Mouse (Mus musculus): Measurements from ENCODE around the gene Mmgt2. TPM values are rescaled to one million over a fixed set of nuclear protein-coding genes. Genes with fewer than 3 reads are reported as not detected.

The Mmgt2 gene
- polyA plus RNA-seq, 1 experiment from 2014 or later, result 60.7 TPM

DNA sequence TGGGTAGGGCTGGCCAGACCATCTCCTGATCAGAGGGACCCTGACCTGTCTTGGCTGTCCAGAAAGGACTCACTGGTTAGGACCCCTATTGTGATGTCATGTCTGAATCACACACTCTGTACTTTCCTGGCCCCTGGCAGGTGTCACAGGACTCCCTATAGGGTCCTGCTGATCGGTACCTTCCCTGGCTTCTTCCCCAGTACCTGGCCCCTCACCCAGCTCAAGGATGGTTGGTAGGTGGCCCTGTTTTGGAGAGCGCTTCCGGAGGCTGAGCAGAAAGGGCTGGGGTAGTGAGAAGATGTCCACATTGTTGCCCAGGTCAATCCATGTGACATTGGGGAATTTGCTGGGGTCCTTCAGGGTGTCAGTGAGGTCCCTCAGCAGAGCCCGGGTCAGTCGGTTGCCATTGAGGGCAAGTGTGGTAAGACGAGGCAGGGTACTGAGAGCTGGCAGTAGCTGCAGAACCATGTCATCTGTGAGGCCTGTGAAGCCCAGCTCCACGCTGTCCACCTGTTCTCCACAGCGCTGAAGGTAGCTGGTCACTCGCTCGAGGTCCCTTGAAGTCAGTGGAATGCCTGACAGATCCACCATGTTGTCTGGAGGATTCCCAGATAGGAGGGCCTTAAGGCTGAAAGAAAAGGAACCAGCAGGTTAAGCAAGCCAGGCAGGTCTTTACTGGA is 42.7 kb upstream of the Mmgt2 start:
- H3K9me3 ChIP-seq (ENCODE audit: control insufficient read depth, low read length), result no peaks in the 10 kb centered on the region
- H3K27ac ChIP-seq (replicated peaks; ENCODE audit: low read depth, low read length), result no peak overlapping the region
- DNase-seq (ENCODE audit: low spot score) (peak; percentile 41), ATAC-seq (ENCODE audit: insufficient number of reproducible peaks, low FRiP score, low TSS enrichment, low read depth) (no peak)
- no peak overlapping the region for H3K9ac ChIP-seq (ENCODE audit: low read length)
- peaks cover 29% of the 10 kb centered on the region for H3K36me3 ChIP-seq (ENCODE audit: control insufficient read depth, insufficient read depth, low read length)
- H3K27me3 ChIP-seq (ENCODE audit: control insufficient read depth, insufficient read depth, low read length), result no peaks in the 10 kb centered on the region
- peak overlapping the region; percentile 5; the same call in 1 of the 2 replicates for H3K4me2 ChIP-seq (ENCODE audit: low read depth, severe bottlenecking)
- 40% methylated on average over 10 of the region's 10 CpGs for WGBS
- peaks cover 12% of the 10 kb centered on the region for H3K4me1 ChIP-seq (ENCODE audit: control insufficient read depth, insufficient read depth, low read length)
- H3K4me3 ChIP-seq (ENCODE audit: low read depth, low read length), result no peak overlapping the region

DNA sequence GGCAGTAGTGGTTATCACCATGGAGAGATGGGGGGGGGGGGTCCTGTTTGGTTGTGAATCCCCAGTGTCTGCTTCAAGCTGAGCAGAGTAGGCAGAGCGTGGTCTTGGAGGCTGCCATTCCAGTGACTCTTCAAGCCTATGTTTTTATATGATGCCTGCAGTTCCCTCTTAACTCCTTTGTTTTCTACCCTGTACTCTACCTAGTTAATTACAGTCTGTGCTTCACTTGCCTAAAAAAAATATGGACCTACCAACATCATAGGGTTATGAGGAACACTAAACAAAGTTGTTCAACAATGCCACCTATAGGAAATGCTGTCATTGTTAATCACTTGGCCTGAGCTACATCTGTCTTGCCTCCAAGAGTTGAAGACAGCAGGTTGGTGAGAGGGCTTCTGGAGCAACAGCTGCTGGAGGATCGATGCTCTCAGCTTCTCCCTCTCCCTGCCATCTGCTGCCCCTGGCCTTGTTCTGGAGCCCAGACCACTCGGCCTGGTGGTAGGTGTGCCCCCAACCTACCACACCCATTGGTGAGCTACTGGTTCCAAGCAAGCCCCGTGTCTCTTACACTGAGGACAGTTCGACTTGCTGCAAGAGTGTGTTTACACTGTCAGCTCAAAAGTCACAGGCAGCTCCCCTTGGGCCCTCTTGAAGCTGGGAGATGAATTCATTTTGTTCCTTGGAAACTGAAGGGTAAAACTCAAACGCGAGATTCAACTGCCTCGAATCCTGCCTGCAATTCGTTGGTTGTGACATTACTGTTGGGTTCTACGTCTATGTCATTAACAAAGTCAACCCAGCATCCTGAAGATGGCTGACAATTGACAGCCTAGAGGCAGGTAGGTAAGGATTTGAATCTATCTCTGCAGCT is 41.9 kb upstream of the Mmgt2 start:
- Histone ChIP-seq H3K4me1 (ENCODE audit: control insufficient read depth, insufficient read depth, low read length) (peaks cover 12% of the 10 kb centered on the region), H3K36me3 (ENCODE audit: control insufficient read depth, insufficient read depth, low read length) (peaks cover 29% of the 10 kb centered on the region), H3K27ac (replicated peaks; ENCODE audit: low read depth, low read length) (no peak overlapping the region), H3K4me2 (ENCODE audit: low read depth, severe bottlenecking) (no peak overlapping the region), H3K4me3 (ENCODE audit: low read depth, low read length) (no peak overlapping the region), H3K9me3 (ENCODE audit: control insufficient read depth, low read length) (no peaks in the 10 kb centered on the region), H3K27me3 (ENCODE audit: control insufficient read depth, insufficient read depth, low read length) (no peaks in the 10 kb centered on the region), H3K9ac (ENCODE audit: low read length) (no peak overlapping the region; the same call in 1 of the 2 replicates)
- WGBS, result 69% methylated on average over 10 of the region's 10 CpGs
- no peak for ATAC-seq (ENCODE audit: insufficient number of reproducible peaks, low FRiP score, low TSS enrichment, low read depth)
- no peak for DNase-seq (ENCODE audit: low spot score)

DNA sequence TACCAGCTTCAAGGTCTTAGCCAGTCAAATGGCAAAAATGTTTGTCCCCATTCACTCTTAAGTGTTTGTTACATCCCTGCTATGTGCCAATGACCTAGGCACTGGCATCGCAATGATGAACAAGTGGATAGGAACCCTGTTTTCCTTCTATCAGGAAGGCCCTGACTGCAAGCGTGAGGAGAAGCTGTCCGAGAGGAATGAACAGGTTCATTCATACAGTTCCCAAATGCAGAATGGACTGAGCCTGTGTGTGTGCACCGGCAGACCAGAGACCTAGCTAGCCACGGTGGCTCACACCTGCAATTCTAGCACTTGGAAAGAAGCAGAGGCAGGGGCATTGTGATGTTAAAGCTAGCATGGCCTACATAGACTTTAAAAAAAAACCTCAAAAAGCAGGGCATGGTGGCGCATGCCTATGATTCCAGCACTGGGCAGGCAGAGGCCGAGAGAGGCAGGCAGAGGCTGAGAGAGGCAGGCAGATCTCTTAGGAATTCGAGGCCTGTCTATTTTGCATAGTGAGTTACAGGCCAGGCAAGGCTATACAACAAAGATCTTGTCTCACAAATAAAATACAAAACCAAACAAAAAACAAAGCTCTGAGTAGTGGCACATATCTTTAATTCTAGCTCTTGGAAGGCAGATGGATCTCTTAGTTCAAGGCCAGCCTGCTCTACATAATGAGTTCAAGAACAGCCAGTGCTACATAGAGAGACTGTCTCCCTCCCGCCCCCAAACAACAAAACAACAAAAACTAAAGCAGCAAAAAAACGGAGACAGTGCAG is 41.1 kb upstream of the Mmgt2 start:
- Histone ChIP-seq H3K27ac (replicated peaks; ENCODE audit: low read depth, low read length) (no peak overlapping the region), H3K4me3 (ENCODE audit: low read depth, low read length) (no peak overlapping the region), H3K4me2 (ENCODE audit: low read depth, severe bottlenecking) (no peak overlapping the region), H3K27me3 (ENCODE audit: control insufficient read depth, insufficient read depth, low read length) (no peaks in the 10 kb centered on the region), H3K4me1 (ENCODE audit: control insufficient read depth, insufficient read depth, low read length) (peaks cover 12% of the 10 kb centered on the region), H3K9me3 (ENCODE audit: control insufficient read depth, low read length) (no peaks in the 10 kb centered on the region), H3K9ac (ENCODE audit: low read length) (no peak overlapping the region), H3K36me3 (ENCODE audit: control insufficient read depth, insufficient read depth, low read length) (peaks cover 29% of the 10 kb centered on the region)
- ATAC-seq (ENCODE audit: insufficient number of reproducible peaks, low FRiP score, low TSS enrichment, low read depth) (no peak), DNase-seq (ENCODE audit: low spot score) (no peak)
- 71% methylated on average over 10 of the region's 10 CpGs for WGBS

DNA sequence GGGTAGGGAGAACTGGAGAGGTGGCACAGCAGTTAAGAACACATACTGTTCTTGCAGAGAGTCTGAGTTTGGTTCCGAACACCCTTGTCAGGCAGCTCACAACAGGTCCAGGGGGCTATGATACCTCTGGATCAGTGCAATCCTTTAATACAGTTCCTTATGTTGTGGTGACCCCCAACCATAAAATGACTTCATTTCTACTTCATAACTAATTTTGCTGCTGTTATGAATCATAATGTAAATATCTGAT is 40.6 kb upstream of the Mmgt2 start:
- Histone ChIP-seq H3K27me3 (ENCODE audit: control insufficient read depth, insufficient read depth, low read length) (no peaks in the 10 kb centered on the region), H3K9ac (ENCODE audit: low read length) (no peak overlapping the region), H3K4me3 (ENCODE audit: low read depth, low read length) (no peak overlapping the region), H3K27ac (replicated peaks; ENCODE audit: low read depth, low read length) (no peak overlapping the region), H3K9me3 (ENCODE audit: control insufficient read depth, low read length) (no peaks in the 10 kb centered on the region), H3K36me3 (ENCODE audit: control insufficient read depth, insufficient read depth, low read length) (peaks cover 29% of the 10 kb centered on the region), H3K4me2 (ENCODE audit: low read depth, severe bottlenecking) (no peak overlapping the region), H3K4me1 (ENCODE audit: control insufficient read depth, insufficient read depth, low read length) (peaks cover 12% of the 10 kb centered on the region)
- DNase-seq (ENCODE audit: low spot score) (no peak), ATAC-seq (ENCODE audit: insufficient number of reproducible peaks, low FRiP score, low TSS enrichment, low read depth) (no peak)
- WGBS, result 96% methylated on average over 1 of the region's 1 CpGs

DNA sequence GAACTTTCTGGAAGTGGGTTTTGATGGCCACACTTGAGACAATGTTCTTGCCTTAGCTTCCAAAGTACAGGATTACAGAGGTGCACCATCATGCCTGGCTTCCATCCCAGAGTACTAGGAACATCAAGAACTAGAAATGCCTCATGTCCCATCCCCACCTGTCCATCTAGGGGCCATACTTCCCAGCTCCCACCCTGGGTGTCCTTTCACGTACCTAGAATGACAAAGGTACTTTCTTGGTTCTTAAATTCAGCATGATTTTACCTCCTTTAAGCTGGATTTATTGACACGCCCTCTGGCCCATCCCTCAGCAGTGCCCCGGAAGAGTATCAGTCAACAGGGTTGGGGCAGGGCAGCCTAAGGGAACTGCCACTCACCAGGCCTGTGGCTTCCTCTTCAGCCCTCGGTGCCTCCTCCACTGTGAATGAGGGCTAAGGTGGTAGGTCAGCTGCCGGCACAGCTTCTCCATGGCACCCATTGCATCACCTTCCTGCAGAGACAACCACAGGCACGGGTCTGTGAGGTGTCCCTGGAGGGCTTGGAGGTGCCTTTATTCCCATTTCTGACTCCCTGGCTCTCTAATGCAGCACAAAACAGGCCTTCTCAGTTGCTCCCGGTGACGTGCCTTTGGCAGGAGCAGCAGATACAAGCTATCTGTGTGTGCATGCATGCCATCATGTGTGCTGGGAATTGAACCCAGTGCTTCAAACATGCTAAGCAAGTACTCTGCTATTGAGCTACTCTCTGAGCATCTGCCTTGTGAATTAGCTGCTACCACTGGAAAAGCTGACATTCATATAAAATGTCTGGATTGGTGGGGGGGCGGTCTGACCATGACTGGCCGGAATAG is 39.4 kb upstream of the Mmgt2 start:
- Histone ChIP-seq H3K4me2 (ENCODE audit: low read depth, severe bottlenecking) (no peak overlapping the region), H3K27ac (replicated peaks; ENCODE audit: low read depth, low read length) (no peak overlapping the region), H3K9ac (ENCODE audit: low read length) (no peak overlapping the region), H3K9me3 (ENCODE audit: control insufficient read depth, low read length) (no peaks in the 10 kb centered on the region), H3K36me3 (ENCODE audit: control insufficient read depth, insufficient read depth, low read length) (peaks cover 29% of the 10 kb centered on the region), H3K4me1 (ENCODE audit: control insufficient read depth, insufficient read depth, low read length) (peaks cover 19% of the 10 kb centered on the region), H3K4me3 (ENCODE audit: low read depth, low read length) (no peak overlapping the region), H3K27me3 (ENCODE audit: control insufficient read depth, insufficient read depth, low read length) (no peaks in the 10 kb centered on the region)
- 83% methylated on average over 10 of the region's 10 CpGs for WGBS
- no peak for DNase-seq (ENCODE audit: low spot score)
- no peak for ATAC-seq (ENCODE audit: insufficient number of reproducible peaks, low FRiP score, low TSS enrichment, low read depth)

DNA sequence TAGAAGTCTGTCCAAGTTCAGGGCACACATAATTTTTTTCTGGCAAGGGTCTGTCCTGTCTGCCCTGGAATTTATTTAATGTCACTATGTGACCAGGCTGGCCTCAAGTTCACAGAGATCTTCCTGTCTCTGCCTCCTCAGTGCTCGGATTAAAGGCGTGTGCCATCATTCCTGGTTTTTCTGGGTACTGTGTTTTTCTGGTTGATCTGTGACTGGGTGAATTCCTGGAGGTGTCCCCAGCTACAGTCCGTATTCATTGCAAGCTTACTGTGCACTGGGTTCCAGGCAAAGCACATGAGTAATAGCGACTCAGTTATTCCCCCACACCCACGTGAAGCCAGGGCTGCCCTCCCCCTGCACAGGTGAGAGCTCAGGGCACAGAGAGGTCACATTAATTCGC is 38.2 kb upstream of the Mmgt2 start:
- Histone ChIP-seq H3K27ac (replicated peaks; ENCODE audit: low read depth, low read length) (no peak overlapping the region), H3K4me3 (ENCODE audit: low read depth, low read length) (no peak overlapping the region), H3K27me3 (ENCODE audit: control insufficient read depth, insufficient read depth, low read length) (no peaks in the 10 kb centered on the region), H3K36me3 (ENCODE audit: control insufficient read depth, insufficient read depth, low read length) (peaks cover 21% of the 10 kb centered on the region), H3K4me1 (ENCODE audit: control insufficient read depth, insufficient read depth, low read length) (peaks cover 15% of the 10 kb centered on the region), H3K9me3 (ENCODE audit: control insufficient read depth, low read length) (no peaks in the 10 kb centered on the region), H3K9ac (ENCODE audit: low read length) (no peak overlapping the region), H3K4me2 (ENCODE audit: low read depth, severe bottlenecking) (no peak overlapping the region)
- ATAC-seq (ENCODE audit: insufficient number of reproducible peaks, low FRiP score, low TSS enrichment, low read depth) (no peak), DNase-seq (ENCODE audit: low spot score) (no peak)
- 81% methylated on average over 6 of the region's 6 CpGs for WGBS

DNA sequence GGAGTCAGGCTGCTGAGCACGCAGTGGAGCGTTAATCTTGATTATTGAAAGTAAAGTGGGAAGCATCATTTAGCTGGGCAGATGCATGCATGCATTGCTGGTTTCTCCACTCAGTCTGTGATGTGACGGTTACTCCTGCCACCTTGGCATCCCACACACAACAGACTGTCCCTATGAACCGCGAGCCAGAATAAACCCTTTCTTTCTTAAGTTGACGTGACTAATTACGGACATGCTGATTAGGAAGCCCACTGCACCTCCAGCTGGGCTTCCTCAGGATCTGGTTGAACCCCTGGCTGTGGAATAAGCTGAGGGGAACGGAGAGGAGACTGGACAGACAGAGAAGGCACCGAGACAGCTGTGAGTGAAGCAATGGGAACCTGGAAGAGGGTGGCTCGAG is 35.9 kb upstream of the Mmgt2 start:
- 83% methylated on average over 10 of the region's 10 CpGs for WGBS
- H3K27me3 ChIP-seq (ENCODE audit: control insufficient read depth, insufficient read depth, low read length), result no peaks in the 10 kb centered on the region
- DNase-seq (ENCODE audit: low spot score) (no peak), ATAC-seq (ENCODE audit: insufficient number of reproducible peaks, low FRiP score, low TSS enrichment, low read depth) (no peak)
- peaks cover 11% of the 10 kb centered on the region; the same call in 1 of the 2 replicates for H3K36me3 ChIP-seq (ENCODE audit: control insufficient read depth, insufficient read depth, low read length)
- H3K9me3 ChIP-seq (ENCODE audit: control insufficient read depth, low read length), result no peaks in the 10 kb centered on the region
- no peak overlapping the region for H3K4me3 ChIP-seq (ENCODE audit: low read depth, low read length)
- peaks cover 10% of the 10 kb centered on the region for H3K4me1 ChIP-seq (ENCODE audit: control insufficient read depth, insufficient read depth, low read length)
- H3K27ac ChIP-seq (replicated peaks; ENCODE audit: low read depth, low read length), result no peak overlapping the region
- no peak overlapping the region for H3K4me2 ChIP-seq (ENCODE audit: low read depth, severe bottlenecking)
- no peak overlapping the region for H3K9ac ChIP-seq (ENCODE audit: low read length)
